Mouse (Mus musculus) small intestine, adult 2 months (tissue): ENCODE measurements around the gene Fanci. TPM values are rescaled to one million over a fixed set of nuclear protein-coding genes. Genes with fewer than 3 reads are reported as not detected.

Experiments
- H3K27ac ChIP-seq: fragments of 200-500 bp; 2 replicates; pipeline ENCODE4 v1.5.1; 2012; ENCODE audit warnings: low read depth, low read length, control low read depth, inconsistent platforms; ENCODE audit not compliant: insufficient read depth
- H3K27me3 ChIP-seq: fragments of 200-500 bp; 2 replicates; pipeline ENCODE4 v1.6.1; 2012; ENCODE audit warnings: mild to moderate bottlenecking, moderate library complexity, low read length, inconsistent platforms; ENCODE audit not compliant: control insufficient read depth, insufficient read depth
- H3K36me3 ChIP-seq: fragments of 200-500 bp; 2 replicates; pipeline ENCODE4 v1.6.1; 2012; ENCODE audit warnings: mild to moderate bottlenecking, low read length, control low read depth, inconsistent platforms; ENCODE audit not compliant: control insufficient read depth, insufficient read depth
- H3K4me1 ChIP-seq: fragments of 200-500 bp; 2 replicates; pipeline ENCODE4 v1.6.1; 2012; ENCODE audit warnings: low read length, inconsistent platforms, mixed read lengths; ENCODE audit not compliant: control insufficient read depth, insufficient read depth, insufficient read length
- H3K4me3 ChIP-seq: fragments of 200-500 bp; 2 replicates; pipeline ENCODE4 v1.5.1; 2012; ENCODE audit warnings: low read depth, mild to moderate bottlenecking, control low read depth, inconsistent platforms, low read length, moderate library complexity
- CTCF ChIP-seq: fragments of 200-500 bp; IDR thresholded peaks from 2 replicates; pipeline ENCODE4 v1.5.1; 2012; ENCODE audit warnings: low read depth, mild to moderate bottlenecking, control low read depth, inconsistent platforms, low read length, moderate library complexity, mixed read lengths; ENCODE audit not compliant: insufficient replicate concordance, insufficient read length; ENCODE audit errors: extremely low read depth
- POLR2A ChIP-seq: fragments of 200-500 bp; IDR thresholded peaks from 2 replicates; pipeline ENCODE4 v1.6.1; 2012; ENCODE audit warnings: low read depth, mild to moderate bottlenecking, control low read depth, inconsistent platforms, low read length, moderate library complexity
- WGBS: fragments of 180-500 bp; shearing (Covaris S2); methylation state at CpG from one replicate; pipeline ENCODE4 v1.1.7; 2018; 5-methylcytosine and 5-hydroxymethylcytosine counted together
- polyA plus RNA-seq: library from polyadenylated mRNA; depleted of rRNA; stranded (reverse); fragments of >200 nt; gene quantifications from 2 replicates; pipeline ENCODE4 v1.2.3, GENCODE M21; 2012

The Fanci gene
- polyA plus RNA-seq, 1 experiment: 1.8 TPM

GRCm38 (mm10) chr7:79387991-79388390 lies 3.7 kb upstream of the Fanci start:
- H3K27ac ChIP-seq: no peak overlapping the region
- 38% methylated on average over 7 of the region's 7 CpGs for WGBS
- H3K36me3 ChIP-seq: no peaks in the 10 kb centered on the region
- TF ChIP-seq POLR2A (no peak), CTCF (no peak)
- H3K27me3 ChIP-seq: no peaks in the 10 kb centered on the region
- no peak overlapping the region for H3K4me3 ChIP-seq
- peaks cover 4% of the 10 kb centered on the region; the same call in 1 of the 2 replicates for H3K4me1 ChIP-seq

GRCm38 (mm10) chr7:79388671-79389206 lies 3.0 kb upstream of the Fanci start:
- H3K36me3 ChIP-seq: no peaks in the 10 kb centered on the region
- 76% methylated on average over 7 of the region's 7 CpGs for WGBS
- H3K4me1 ChIP-seq: peaks cover 4% of the 10 kb centered on the region; the same call in 1 of the 2 replicates
- H3K27ac ChIP-seq: no peak overlapping the region
- H3K4me3 ChIP-seq: no peak overlapping the region
- H3K27me3 ChIP-seq: no peaks in the 10 kb centered on the region
- TF ChIP-seq CTCF (no peak), POLR2A (no peak)

- Histone ChIP-seq H3K36me3 (no peaks in the 10 kb centered on the region), H3K27ac (no peak overlapping the region), H3K4me1 (peaks cover 4% of the 10 kb centered on the region; the same call in 1 of the 2 replicates), H3K4me3 (no peak overlapping the region), H3K27me3 (no peaks in the 10 kb centered on the region)
- 70% methylated on average over 5 of the region's 5 CpGs for WGBS
- TF ChIP-seq POLR2A: no peak
- no peak for TF ChIP-seq CTCF
These were observed 1.5 kb upstream of the Fanci start for GRCm38 (mm10) chr7:79390141-79390708.

GRCm38 (mm10) chr7:79391471-79391870 lies 258 bp upstream of the Fanci start:
- no peaks in the 10 kb centered on the region for H3K27me3 ChIP-seq
- H3K27ac ChIP-seq: no peak overlapping the region
- WGBS: 12% methylated on average over 3 of the region's 3 CpGs

GRCm38 (mm10) chr7:79392860-79393513 lies 1.3 kb downstream of the Fanci start:
- 29% methylated on average over 9 of the region's 9 CpGs for WGBS
- TF ChIP-seq CTCF (no peak), POLR2A (no peak)
- no peaks in the 10 kb centered on the region for H3K36me3 ChIP-seq
- H3K4me1 ChIP-seq: peaks cover 4% of the 10 kb centered on the region; the same call in 1 of the 2 replicates
- no peaks in the 10 kb centered on the region for H3K27me3 ChIP-seq
- H3K4me3 ChIP-seq: peak overlapping the region; percentile 18; the same call in 1 of the 2 replicates
- no peak overlapping the region for H3K27ac ChIP-seq

More at GRCm38 (mm10) chr7:79391471-79391870, 258 bp upstream of the Fanci start:
- peaks cover 4% of the 10 kb centered on the region; the same call in 1 of the 2 replicates for H3K4me1 ChIP-seq
- no peak for TF ChIP-seq CTCF
- H3K4me3 ChIP-seq: peak overlapping the region; percentile 89
- no peaks in the 10 kb centered on the region for H3K36me3 ChIP-seq

- H3K4me3 ChIP-seq: no peak overlapping the region
- TF ChIP-seq POLR2A (no peak), CTCF (no peak)
- H3K4me1 ChIP-seq: peaks cover 4% of the 10 kb centered on the region; the same call in 1 of the 2 replicates
- H3K27me3 ChIP-seq: no peaks in the 10 kb centered on the region
- no peak overlapping the region for H3K27ac ChIP-seq
- WGBS: 96% methylated on average over 7 of the region's 7 CpGs
- no peaks in the 10 kb centered on the region for H3K36me3 ChIP-seq
These were observed 2.2 kb downstream of the Fanci start for GRCm38 (mm10) chr7:79393924-79394323.

- Histone ChIP-seq H3K27me3 (no peaks in the 10 kb centered on the region), H3K4me1 (peaks cover 4% of the 10 kb centered on the region; the same call in 1 of the 2 replicates)
These were observed 2.9 kb downstream of the Fanci start for GRCm38 (mm10) chr7:79394666-79395065.

More at GRCm38 (mm10) chr7:79394666-79395065, 2.9 kb downstream of the Fanci start:
- 88% methylated on average over 7 of the region's 7 CpGs for WGBS
- Histone ChIP-seq H3K36me3 (no peaks in the 10 kb centered on the region), H3K27ac (no peak overlapping the region), H3K4me3 (no peak overlapping the region)
- TF ChIP-seq CTCF (no peak), POLR2A (no peak)
